Mouse (Mus musculus): Measurements from ENCODE around the gene Prpf19.

The Prpf19 gene

GRCm38 (mm10) chr19:10895708-10896107, 677 bp downstream of the Prpf19 start:
- DNase-seq (ENCODE audit: low spot score in 2 of 2), result no peak

- no peak for DNase-seq (ENCODE audit: low spot score in 2 of 2)
Measured at GRCm38 (mm10) chr19:10896849-10897248, 1.8 kb downstream of the Prpf19 start.

- DNase-seq (ENCODE audit: low spot score in 2 of 2), result no peak
Measured at GRCm38 (mm10) chr19:10897491-10897890, 2.5 kb downstream of the Prpf19 start.

GRCm38 (mm10) chr19:10900315-10900714, 5.3 kb downstream of the Prpf19 start:
- no peak for DNase-seq (ENCODE audit: low spot score in 2 of 2)

GRCm38 (mm10) chr19:10901046-10901445, 6.0 kb downstream of the Prpf19 start:
- DNase-seq (ENCODE audit: low spot score in 2 of 2), result no peak

- no peak for DNase-seq (ENCODE audit: low spot score in 2 of 2)
Measured at GRCm38 (mm10) chr19:10904512-10904911, 9.5 kb downstream of the Prpf19 start.

GRCm38 (mm10) chr19:10904927-10905727, 10.1 kb downstream of the Prpf19 start:
- DNase-seq (ENCODE audit: low spot score in 2 of 2), result peak; percentile 53 to 68

- no peak for DNase-seq (ENCODE audit: low spot score in 2 of 2)
Measured at GRCm38 (mm10) chr19:10905728-10906000, 10.6 kb downstream of the Prpf19 start.

GRCm38 (mm10) chr19:10907891-10908290, 12.9 kb downstream of the Prpf19 start:
- peak; percentile 66 to 68 for DNase-seq (ENCODE audit: low spot score in 2 of 2)

- no peak for DNase-seq (ENCODE audit: low spot score in 2 of 2)
Measured at GRCm38 (mm10) chr19:10909087-10909721, 14.2 kb downstream of the Prpf19 start.

- DNase-seq (ENCODE audit: low spot score in 2 of 2), result no peak
Measured at GRCm38 (mm10) chr19:10914291-10914690, 19.3 kb downstream of the Prpf19 start.

GRCm38 (mm10) chr19:10914870-10915269, 19.8 kb downstream of the Prpf19 start:
- no peak for DNase-seq (ENCODE audit: low spot score in 2 of 2)

GRCm38 (mm10) chr19:10916506-10916905, 21.5 kb downstream of the Prpf19 start:
- no peak for DNase-seq (ENCODE audit: low spot score in 2 of 2)

- DNase-seq (ENCODE audit: low spot score in 2 of 2), result no peak
Measured at GRCm38 (mm10) chr19:10918321-10918991, 23.4 kb downstream of the Prpf19 start.

GRCm38 (mm10) chr19:10920532-10920931, 25.5 kb downstream of the Prpf19 start, which contains the start of gene Zp1:
Zp1 (minus strand) TSS chr19:10920632.
- no peak for DNase-seq (ENCODE audit: low spot score in 2 of 2)

- DNase-seq (ENCODE audit: low spot score in 2 of 2), result no peak
Measured at GRCm38 (mm10) chr19:10921058-10921457, 26.0 kb downstream of the Prpf19 start.

- DNase-seq (ENCODE audit: low spot score in 2 of 2), result no peak
Measured at GRCm38 (mm10) chr19:10924220-10924619, 29.2 kb downstream of the Prpf19 start.

- no peak for DNase-seq (ENCODE audit: low spot score in 2 of 2)
Measured at GRCm38 (mm10) chr19:10926123-10926621, 31.1 kb downstream of the Prpf19 start.

GRCm38 (mm10) chr19:10926666-10927065, 31.6 kb downstream of the Prpf19 start:
- no peak for DNase-seq (ENCODE audit: low spot score in 2 of 2)

- DNase-seq (ENCODE audit: low spot score in 2 of 2), result no peak
Measured at GRCm38 (mm10) chr19:10930641-10931040, 35.6 kb downstream of the Prpf19 start.

GRCm38 (mm10) chr19:10935029-10935428, 40.0 kb downstream of the Prpf19 start:
- no peak for DNase-seq (ENCODE audit: low spot score in 2 of 2)

- no peak for DNase-seq (ENCODE audit: low spot score in 2 of 2)
Measured at GRCm38 (mm10) chr19:10936077-10936476, 41.0 kb downstream of the Prpf19 start.

- no peak for DNase-seq (ENCODE audit: low spot score in 2 of 2)
Measured at GRCm38 (mm10) chr19:10937110-10937563, 42.1 kb downstream of the Prpf19 start, which contains the start of gene Ptgdr2. Ptgdr2 (plus strand) TSS chr19:10937160.
